In the genomic region with DNA sequence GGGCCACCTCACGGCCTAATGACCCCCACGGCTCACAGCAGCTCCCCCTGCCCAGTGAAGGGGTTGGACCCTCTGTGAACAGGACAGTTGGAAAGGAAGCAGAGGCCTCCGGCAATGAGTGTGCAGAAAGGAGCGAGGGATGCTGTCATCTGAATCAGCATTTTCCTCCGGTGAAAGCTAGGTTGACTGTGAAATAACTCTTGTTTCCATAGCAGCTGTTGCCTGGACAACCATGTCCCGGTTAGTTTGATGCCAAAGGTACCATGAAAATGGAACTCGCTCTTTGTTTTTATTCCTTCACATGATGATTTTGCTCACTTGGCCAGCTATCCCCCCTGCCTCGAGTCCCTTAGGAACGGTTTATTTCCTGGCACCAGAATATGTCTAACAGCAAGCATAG, we compare ENCODE assay signal across 10 mouse cellular contexts. TPM values are rescaled to one million over a fixed set of nuclear protein-coding genes. Genes with fewer than 3 reads are reported as not detected.
DNase-seq lines count a peak whose midpoint lies in the region; ATAC-seq and TF ChIP-seq lines count a peak whose summit lies in the region.
"Had no signal": no experiment of that assay in that cellular context is flagged by ENCODE, and none has a peak within 500 bp of the region (broad histone marks: within the 10 kb centered on the region; RNA-seq: fewer than 3 reads in every experiment).

No protein-coding gene starts in this region.

- peaks cover 34% of the 10 kb centered on the region for H3K27me3 ChIP-seq in forebrain, embryonic 12.5 days
- H3K27me3 ChIP-seq in kidney, embryonic 16.5 days (ENCODE audit: insufficient read depth, low read length), result peaks cover 17% of the 10 kb centered on the region

- H3K27ac ChIP-seq in forebrain, embryonic 12.5 days, result peak overlapping the region; percentile 26
- H3K27ac ChIP-seq in olfactory bulb, adult 2 months (ENCODE audit: insufficient read depth, low read depth, low read length), result peak overlapping the region; percentile 97
- H3K27ac ChIP-seq in kidney, embryonic 16.5 days (ENCODE audit: low read length), result no peak overlapping the region
- H3K27ac ChIP-seq: gastrocnemius, adult 2 months; limb, embryonic 12.5 days had no signal

- no peak for TF ChIP-seq CTCF in olfactory bulb, adult 2 months (IDR thresholded peaks at IDR 0.05; ENCODE audit: insufficient read depth, low read depth, low read length)

- TF ChIP-seq POLR2A in olfactory bulb, adult 2 months (IDR thresholded peaks at IDR 0.05; ENCODE audit: insufficient read depth, low read depth, low read length), result no peak

- peak; percentile 65 to 72 for DNase-seq in cerebellum, postnatal 10 days
- DNase-seq in cerebellum, postnatal 36 days, result no peak
- DNase-seq in layer of hippocampus, adult 9-10 months (ENCODE audit: low spot score), result peak; percentile 78
- no peak for DNase-seq in kidney, postnatal 14 days
- DNase-seq in spleen, postnatal 14 days (ENCODE audit: low spot score in 2 of 2), result no peak

- H3K4me1 ChIP-seq in forebrain, embryonic 12.5 days, result peaks cover 44% of the 10 kb centered on the region
- H3K4me1 ChIP-seq in olfactory bulb, adult 2 months (ENCODE audit: control insufficient read depth, insufficient read depth, low read length), result peaks cover 61% of the 10 kb centered on the region
- peaks cover 11% of the 10 kb centered on the region; the same call in 1 of the 2 replicates for H3K4me1 ChIP-seq in kidney, embryonic 16.5 days (ENCODE audit: insufficient read depth, low read length)

- no peak for ATAC-seq in forebrain, embryonic 12.5 days (ENCODE audit: low FRiP score)
- no peak for ATAC-seq in kidney, embryonic 16.5 days (ENCODE audit: low FRiP score, low TSS enrichment)

- H3K9ac ChIP-seq in forebrain, embryonic 12.5 days, result no peak overlapping the region
- no peak overlapping the region for H3K9ac ChIP-seq in kidney, embryonic 16.5 days (replicated peaks; ENCODE audit: low read length)
- H3K9ac ChIP-seq: limb, embryonic 12.5 days had no signal

- no peak overlapping the region for H3K4me3 ChIP-seq in forebrain, embryonic 12.5 days (replicated peaks)
- no peak overlapping the region for H3K4me3 ChIP-seq in olfactory bulb, adult 2 months (ENCODE audit: insufficient read depth, low read depth, low read length)
- H3K4me3 ChIP-seq in kidney, embryonic 16.5 days (ENCODE audit: low read length), result no peak overlapping the region
- H3K4me3 ChIP-seq: gastrocnemius, adult 2 months; limb, embryonic 12.5 days had no signal

- H3K4me2 ChIP-seq in forebrain, embryonic 12.5 days, result no peak overlapping the region
- no peak overlapping the region for H3K4me2 ChIP-seq in kidney, embryonic 16.5 days (replicated peaks; ENCODE audit: low read depth, low read length)
- H3K4me2 ChIP-seq: limb, embryonic 12.5 days had no signal

- no peaks in the 10 kb centered on the region for H3K9me3 ChIP-seq in forebrain, embryonic 12.5 days
- no peaks in the 10 kb centered on the region for H3K9me3 ChIP-seq in kidney, embryonic 16.5 days (ENCODE audit: low read length)
- H3K9me3 ChIP-seq: limb, embryonic 12.5 days had no signal

- H3K36me3 ChIP-seq in forebrain, embryonic 12.5 days (replicated peaks), result no peaks in the 10 kb centered on the region
- no peaks in the 10 kb centered on the region for H3K36me3 ChIP-seq in kidney, embryonic 16.5 days (ENCODE audit: insufficient read depth, low read length)
- H3K36me3 ChIP-seq: limb, embryonic 12.5 days had no signal

- WGBS in forebrain, embryonic 12.5 days, result 56% methylated on average over 9 of the region's 9 CpGs
- 16% methylated on average over 9 of the region's 9 CpGs for WGBS in olfactory bulb, adult 2 months
- WGBS in kidney, embryonic 16.5 days, result 67% methylated on average over 9 of the region's 9 CpGs

RNA-seq across cellular contexts. Expression of a gene that starts 15.4 kb away (rescaled TPM):
- polyA plus RNA-seq in forebrain, embryonic 12.5 days (2016; fragmentation: Nextera tagmentation; extraction: Ambion mirVana), result 26.2 and 33.0 TPM in 2 replicates
- polyA plus RNA-seq in olfactory bulb, adult 2 months (2012; ENCODE audit: insufficient read depth, insufficient read length, low replicate concordance, missing spikeins), result not detected in 2 replicates
- 21.3 and 22.7 TPM in 2 replicates for polyA plus RNA-seq in kidney, embryonic 16.5 days (2015; fragmentation: Nextera tagmentation; extraction: Ambion mirVana)

RNA-seq across cellular contexts. Expression of a gene that starts 23.5 kb away (rescaled TPM):
- 61.1 and 62.5 TPM in 2 replicates for polyA plus RNA-seq in forebrain, embryonic 12.5 days (2016; fragmentation: Nextera tagmentation; extraction: Ambion mirVana)
- 472 and 1,489 TPM in 2 replicates for polyA plus RNA-seq in olfactory bulb, adult 2 months (2012; ENCODE audit: insufficient read depth, insufficient read length, low replicate concordance, missing spikeins)
- 20.1 and 23.7 TPM in 2 replicates for polyA plus RNA-seq in kidney, embryonic 16.5 days (2015; fragmentation: Nextera tagmentation; extraction: Ambion mirVana)

Comparison
In these comparisons a context has a peak if more than half of its experiments do, and no peak if none do; other contexts are left out.
1. DNase-seq: peak in cerebellum, postnatal 10 days (2 of 2) and layer of hippocampus, adult 9-10 months (single experiment); none in cerebellum, postnatal 36 days (0 of 2), kidney, postnatal 14 days (single experiment) and spleen, postnatal 14 days (0 of 2).
2. RNA of a gene that starts 15.4 kb away (polyA plus RNA-seq): 26.2 to 33.0 TPM in forebrain, embryonic 12.5 days and 21.3 to 22.7 TPM in kidney, embryonic 16.5 days; not detected in olfactory bulb, adult 2 months; every median in the first group is over 10 times any median in the second.